Mouse (Mus musculus) myocyte (in vitro differentiated cells): ENCODE measurements at regions not wholly inside any gene's neighbourhood (a gene's known extent, or its start where the extent isn't known, plus 50 kb on each side); places are given as distances from the start of the nearest gene placed in this dataset.

Experiments
- CEBPB ChIP-seq: IDR thresholded peaks from 2 replicates; pipeline ENCODE4 v1.6.1; 2011; ENCODE audit warnings: mild to moderate bottlenecking, moderate library complexity; ENCODE audit not compliant: poor library complexity, insufficient read depth, severe bottlenecking
- MAX ChIP-seq: IDR thresholded peaks from one replicate; pipeline ENCODE4 v1.6.1; 2011; ENCODE audit warnings: low read depth, mild to moderate bottlenecking, control low read depth
- MYOD1 ChIP-seq, 3 experiments: IDR thresholded peaks; one replicate each; pipeline ENCODE4 v1.6.1; 2011; ENCODE audit warnings: control low read depth in 2 of 3, low read depth in 2 of 3, mild to moderate bottlenecking in 2 of 3, moderate library complexity in 1 of 3; ENCODE audit not compliant: insufficient read length in 2 of 3, control insufficient read depth in 1 of 3
- MYOG ChIP-seq, 3 experiments: IDR thresholded peaks; one replicate each; pipeline ENCODE4 v1.6.1; 2011; ENCODE audit warnings: control low read depth in 2 of 3, low read depth in 2 of 3, mild to moderate bottlenecking in 2 of 3; ENCODE audit not compliant: insufficient read length in 2 of 3, control insufficient read depth in 1 of 3, insufficient read depth in 1 of 3
- POLR2A ChIP-seq: IDR thresholded peaks from one replicate; pipeline ENCODE4 v1.6.1; 2011; ENCODE audit warnings: low read depth, mild to moderate bottlenecking, control low read depth, moderate library complexity; ENCODE audit not compliant: insufficient read length
- POLR2AphosphoS2 ChIP-seq: IDR thresholded peaks from one replicate; pipeline ENCODE4 v1.6.1; 2011; ENCODE audit warnings: low read depth, control low read depth; ENCODE audit not compliant: insufficient read length
- REST ChIP-seq: IDR thresholded peaks from one replicate; pipeline ENCODE4 v1.6.1; 2011; ENCODE audit warnings: mild to moderate bottlenecking, control low read depth, moderate library complexity; ENCODE audit not compliant: insufficient read depth, insufficient read length
- SRF ChIP-seq: IDR thresholded peaks from one replicate; pipeline ENCODE4 v1.6.1; 2011; ENCODE audit warnings: low read depth; ENCODE audit not compliant: control insufficient read depth, insufficient read length
- USF1 ChIP-seq: IDR thresholded peaks from one replicate; pipeline ENCODE4 v1.6.1; 2011; ENCODE audit warnings: low read depth, mild to moderate bottlenecking, control low read depth, moderate library complexity

- TF ChIP-seq CEBPB (no peak), POLR2AphosphoS2 (no peak), POLR2A (no peak), MAX (no peak), MYOD1 (IDR thresholded peaks at IDR 0.05; ENCODE audit: control insufficient read depth in 1 of 3, insufficient read length in 2 of 3, low read depth in 2 of 3) (no peak), SRF (no peak), USF1 (no peak), MYOG (IDR thresholded peaks at IDR 0.05; ENCODE audit: control insufficient read depth in 1 of 3, insufficient read depth in 1 of 3, insufficient read length in 2 of 3, low read depth in 2 of 3) (no peak), REST (no peak)
These were observed 173.1 kb downstream of the Sox4 start for GRCm38 (mm10) chr13:28780462-28780861.
